Mouse (Mus musculus) layer of hippocampus, postnatal 36 days (tissue): Measurements from ENCODE around the gene Phf21a. TPM values are rescaled to one million over a fixed set of nuclear protein-coding genes. Genes with fewer than 3 reads are reported as not detected.
A peak's percentile ranks its signal among the peaks of the same experiment; 100 is the strongest.

ENCODE experiments used
- DNase-seq, 2 experiments: peaks; one replicate each; pipeline ENCODE4 v3.0.0; 2022
- total RNA-seq, 2 experiments: library from RNA; stranded (reverse); gene quantifications; 2 replicates each; pipeline ENCODE4 v1.2.3; 2021

Gene Phf21a
- total RNA-seq, 2 experiments from 2014 or later, result 136 to 142 TPM

GRCm38 (mm10) chr2:92182981-92183501, 90.1 kb downstream of the Phf21a start:
- peak; percentile 76 to 82 for DNase-seq

DNA sequence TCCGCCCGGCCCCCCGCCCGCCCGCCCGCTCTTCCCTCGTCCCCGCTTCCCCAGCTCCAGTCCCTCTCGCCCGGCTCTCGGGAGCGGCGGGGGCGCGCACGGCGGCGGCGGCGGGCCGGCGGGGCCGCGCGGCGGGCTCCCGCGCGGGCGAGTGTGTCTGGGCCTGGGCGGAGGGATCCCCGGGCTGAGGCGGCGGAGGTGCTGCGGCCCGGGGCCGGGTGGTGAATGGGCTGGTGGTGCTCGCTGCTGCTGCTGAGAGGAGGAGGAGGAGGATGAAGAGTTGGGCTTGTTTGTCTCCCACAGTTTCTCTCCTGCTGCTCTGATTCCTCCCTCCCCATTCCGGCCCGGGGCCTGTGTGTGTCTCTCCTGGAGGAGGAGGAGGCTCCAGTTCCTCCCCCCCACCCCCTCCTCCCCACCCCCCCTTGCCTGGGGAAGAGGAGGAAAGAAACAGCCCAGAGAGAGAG, 90.7 kb downstream of the Phf21a start:
- DNase-seq, result peak; percentile 94

GRCm38 (mm10) chr2:92184077-92184921, 91.4 kb downstream of the Phf21a start:
- peak; percentile 52 to 61 for DNase-seq

DNA sequence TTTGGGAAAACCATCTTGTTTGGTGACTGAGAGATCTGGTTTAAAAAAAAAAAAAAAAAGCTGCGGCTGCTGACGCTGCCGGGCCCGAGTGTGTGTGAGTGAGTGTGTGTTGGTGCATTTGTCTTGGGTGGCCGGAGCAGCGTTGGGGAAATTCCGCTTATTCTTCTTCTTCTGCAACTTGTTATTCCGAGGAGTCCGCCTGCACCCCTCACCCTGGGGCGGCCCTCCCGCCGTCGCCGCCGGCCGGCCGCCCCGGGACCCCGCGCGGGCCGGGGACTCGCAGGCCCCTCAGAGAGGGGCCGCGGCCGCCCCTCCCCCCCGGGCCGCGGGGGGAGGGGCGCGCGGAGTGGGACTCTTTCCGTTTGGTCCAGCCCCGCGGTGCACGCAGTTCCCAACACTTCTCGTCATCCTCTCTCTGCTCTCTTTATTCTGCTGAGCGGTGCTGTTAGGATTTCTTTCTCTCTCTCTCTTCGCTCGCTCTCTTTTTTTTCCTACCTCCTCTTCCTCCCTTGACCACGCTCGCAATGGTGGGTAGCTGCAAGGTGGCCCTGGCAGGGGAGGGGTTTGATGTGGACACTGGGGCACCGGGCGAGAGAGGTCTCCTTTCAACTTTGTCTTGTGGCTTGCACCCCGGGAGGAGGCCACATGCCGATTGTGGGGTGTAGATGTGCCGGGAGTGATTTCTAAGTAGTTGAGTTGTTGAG, 92.3 kb downstream of the Phf21a start:
- peak; percentile 39 to 45 for DNase-seq

- no peak for DNase-seq
Observed at GRCm38 (mm10) chr2:92185766-92186450, 93.0 kb downstream of the Phf21a start.

DNA sequence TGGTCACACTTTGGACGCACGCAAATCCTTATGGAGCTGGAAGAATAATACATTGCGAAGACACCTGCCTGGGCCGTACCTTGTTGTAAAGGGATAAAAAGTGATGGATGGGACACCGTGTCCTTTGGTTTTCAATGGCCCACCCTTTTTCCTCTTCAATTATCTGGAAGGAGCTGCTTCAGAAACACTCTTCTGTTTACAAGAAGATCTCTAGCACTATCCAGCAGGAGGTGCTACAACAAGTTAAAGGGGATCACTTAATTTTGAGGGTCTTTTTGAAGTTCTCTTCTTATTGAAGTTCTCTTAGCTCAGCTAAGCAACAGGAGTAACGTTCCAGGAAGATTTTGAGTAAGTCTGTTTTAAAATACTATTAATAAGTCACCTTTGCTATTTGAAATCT, 94.1 kb downstream of the Phf21a start:
- DNase-seq, result no peak

- no peak for DNase-seq
Observed at GRCm38 (mm10) chr2:92188744-92189143, 95.8 kb downstream of the Phf21a start.

- no peak for DNase-seq
Observed at GRCm38 (mm10) chr2:92190960-92191359, 98.0 kb downstream of the Phf21a start.

DNA sequence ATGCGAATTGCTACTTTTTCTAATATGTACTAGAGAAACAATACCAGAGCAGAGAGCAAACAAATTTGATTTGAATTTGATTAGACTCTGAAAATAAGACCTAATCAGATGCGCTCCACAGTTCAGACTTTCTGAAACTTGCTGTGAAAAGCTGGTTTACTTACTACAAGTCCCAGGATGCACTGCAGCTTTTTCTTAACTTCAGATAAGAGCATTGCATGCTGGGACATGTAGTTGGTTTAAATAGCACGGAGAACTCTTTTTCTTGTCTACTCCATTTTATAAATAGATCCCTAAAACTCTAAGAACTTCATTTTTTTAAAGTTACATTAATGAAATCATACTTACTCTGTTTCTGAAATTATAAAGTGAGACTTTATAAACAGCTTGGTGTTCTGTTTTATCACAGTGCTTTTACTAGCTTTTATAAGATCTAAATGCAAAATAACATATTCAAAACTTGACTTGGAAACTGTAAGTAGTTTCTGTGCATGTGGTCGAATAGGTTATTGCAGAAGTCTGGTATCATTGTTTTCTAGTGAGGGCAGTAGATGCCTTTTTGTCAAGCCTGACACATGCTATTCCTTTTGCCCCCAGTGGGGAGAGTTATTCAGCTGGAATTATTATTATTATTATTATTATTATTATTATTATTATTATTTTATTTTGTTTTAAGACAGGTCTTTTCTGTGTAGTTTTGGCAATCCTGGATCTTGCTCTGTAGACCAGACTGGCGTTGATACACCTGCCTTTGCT, 99.1 kb downstream of the Phf21a start:
- DNase-seq, result no peak

DNA sequence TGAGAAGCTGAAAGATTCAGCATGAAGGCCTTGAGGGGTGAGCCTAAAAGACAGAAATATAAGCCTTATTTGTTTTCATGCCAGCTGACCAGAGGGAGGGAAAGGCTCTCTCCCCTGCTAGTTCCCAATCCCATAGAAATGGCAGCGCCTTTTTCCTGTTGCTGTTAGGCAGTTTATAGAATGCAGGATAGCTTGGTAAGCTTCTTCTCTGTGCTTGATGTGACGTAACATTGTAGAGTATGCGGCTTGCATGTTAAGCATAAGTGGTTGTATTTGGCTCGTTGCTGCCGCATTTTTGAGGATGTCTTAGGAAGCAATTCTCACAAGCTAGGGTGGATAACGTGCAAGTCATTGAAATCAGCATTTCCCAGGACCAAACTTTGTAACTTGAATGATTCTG, 105.2 kb downstream of the Phf21a start:
- DNase-seq, result peak in 1 of 2 experiments; percentile 15

DNA sequence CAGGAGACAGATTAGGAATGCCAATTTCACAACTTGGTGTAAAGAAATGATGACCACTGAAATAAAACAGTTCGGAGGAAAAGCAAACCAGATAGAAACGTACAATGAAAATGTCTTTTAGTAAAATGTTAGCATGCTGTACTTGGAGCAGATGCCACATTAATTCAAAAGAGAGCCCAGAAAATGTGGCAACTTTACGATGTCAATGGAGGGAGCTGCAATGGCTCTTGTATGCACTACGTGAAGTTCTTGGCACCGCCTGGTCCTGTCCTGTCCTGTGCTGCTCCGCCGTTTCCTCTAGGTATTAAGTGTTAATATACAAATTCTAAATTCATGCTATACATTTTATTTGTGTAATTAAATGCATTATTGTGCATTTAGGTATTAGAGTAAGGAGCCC, 105.8 kb downstream of the Phf21a start:
- no peak for DNase-seq

- DNase-seq, result no peak
Observed at GRCm38 (mm10) chr2:92199562-92200286, 106.8 kb downstream of the Phf21a start.

GRCm38 (mm10) chr2:92202319-92203040, 109.6 kb downstream of the Phf21a start:
- no peak for DNase-seq

DNA sequence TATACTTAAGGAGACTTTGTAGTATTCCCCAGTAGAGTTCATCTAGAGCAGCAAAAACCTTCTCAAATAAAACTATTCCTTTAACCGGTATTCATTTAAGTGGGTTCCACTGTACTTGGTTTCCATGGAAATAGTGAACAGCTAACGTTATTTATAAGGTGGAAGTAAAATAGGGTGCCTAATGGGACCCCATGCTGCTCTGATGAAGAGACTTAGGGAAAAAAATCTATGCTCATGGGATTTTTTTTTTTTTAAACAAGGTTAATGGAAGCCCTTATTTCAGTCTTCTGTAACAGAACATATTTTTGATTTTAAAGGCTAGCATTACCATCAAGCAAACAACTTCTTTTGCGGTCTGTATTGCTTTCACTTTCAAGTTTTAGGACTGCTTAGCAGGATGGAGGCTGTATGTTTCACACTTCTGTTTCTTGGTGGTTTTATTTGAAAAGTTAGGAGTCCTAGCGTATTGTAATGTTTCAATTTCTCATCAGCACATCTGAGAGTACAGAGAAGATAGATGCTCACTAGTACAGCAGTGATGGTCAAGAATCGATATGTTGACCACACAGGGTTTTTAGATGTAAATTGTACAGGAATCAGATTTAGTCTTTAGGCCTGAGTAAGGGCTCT, 112.2 kb downstream of the Phf21a start:
- DNase-seq, result no peak

- no peak for DNase-seq
Observed at GRCm38 (mm10) chr2:92210409-92210808, 117.5 kb downstream of the Phf21a start.

GRCm38 (mm10) chr2:92221431-92221830, 128.5 kb downstream of the Phf21a start:
- DNase-seq, result no peak

- DNase-seq, result no peak
Observed at GRCm38 (mm10) chr2:92225592-92225991, 132.7 kb downstream of the Phf21a start.

DNA sequence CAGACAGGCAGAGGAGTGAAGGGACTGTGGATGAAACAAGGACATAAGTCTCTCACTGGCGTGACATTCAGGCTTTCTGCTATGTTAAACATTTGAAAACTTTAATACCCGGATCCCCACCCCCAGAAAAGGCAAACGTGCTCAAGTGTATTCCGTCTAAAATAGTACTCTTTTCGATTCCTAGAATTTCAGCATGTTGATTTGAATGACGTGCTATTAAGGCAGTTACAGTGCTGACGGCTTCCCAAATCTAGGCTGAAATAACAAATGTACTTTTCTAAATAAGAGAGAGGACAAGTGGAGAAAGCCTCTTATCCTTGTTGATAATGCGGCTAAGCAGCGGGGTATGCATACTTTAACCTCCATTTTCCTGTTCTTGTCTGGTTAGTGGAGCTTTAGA, 137.1 kb downstream of the Phf21a start:
- DNase-seq, result no peak

GRCm38 (mm10) chr2:92231706-92232105, 138.8 kb downstream of the Phf21a start:
- DNase-seq, result no peak

GRCm38 (mm10) chr2:92234768-92235332, 141.9 kb downstream of the Phf21a start:
- DNase-seq, result no peak
